Mouse (Mus musculus) erythroblast, embryonic 14.5 days (primary cell): ENCODE results near the gene Sgta.

Source experiments
- GATA1 ChIP-seq: IDR thresholded peaks from 2 replicates; pipeline ENCODE4 v1.6.1; 2012; ENCODE audit warnings: low read length, inconsistent platforms, mixed read lengths
- TAL1 ChIP-seq: IDR thresholded peaks from 3 replicates; pipeline ENCODE4 v1.6.1; 2012; ENCODE audit warnings: low read length, inconsistent platforms, mixed read lengths

DNA sequence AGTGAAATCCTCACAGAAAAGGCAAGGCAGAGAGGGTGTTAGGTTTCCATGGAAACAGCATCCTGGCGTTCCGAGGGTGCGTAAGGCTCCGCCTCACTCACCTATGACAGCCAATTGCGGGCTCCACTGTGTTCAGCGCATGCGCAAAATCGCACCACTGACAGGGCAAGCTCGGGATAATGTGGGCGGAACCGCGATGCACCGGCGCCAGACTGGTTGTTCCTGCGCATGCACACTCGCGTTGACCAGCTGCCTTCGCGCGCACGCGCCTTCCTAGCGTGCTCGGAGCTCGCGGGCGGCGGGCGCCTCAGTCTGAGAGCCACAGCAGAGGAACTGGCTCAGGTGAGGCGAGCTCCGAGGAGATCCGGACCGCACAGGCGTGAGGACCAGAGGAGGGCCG is 9.9 kb upstream of the Sgta start, which contains the start of gene Thop1:
- no peak for TF ChIP-seq GATA1
- no peak for TF ChIP-seq TAL1
